8 mouse cellular contexts compared by ENCODE assay signal in the genomic region with DNA sequence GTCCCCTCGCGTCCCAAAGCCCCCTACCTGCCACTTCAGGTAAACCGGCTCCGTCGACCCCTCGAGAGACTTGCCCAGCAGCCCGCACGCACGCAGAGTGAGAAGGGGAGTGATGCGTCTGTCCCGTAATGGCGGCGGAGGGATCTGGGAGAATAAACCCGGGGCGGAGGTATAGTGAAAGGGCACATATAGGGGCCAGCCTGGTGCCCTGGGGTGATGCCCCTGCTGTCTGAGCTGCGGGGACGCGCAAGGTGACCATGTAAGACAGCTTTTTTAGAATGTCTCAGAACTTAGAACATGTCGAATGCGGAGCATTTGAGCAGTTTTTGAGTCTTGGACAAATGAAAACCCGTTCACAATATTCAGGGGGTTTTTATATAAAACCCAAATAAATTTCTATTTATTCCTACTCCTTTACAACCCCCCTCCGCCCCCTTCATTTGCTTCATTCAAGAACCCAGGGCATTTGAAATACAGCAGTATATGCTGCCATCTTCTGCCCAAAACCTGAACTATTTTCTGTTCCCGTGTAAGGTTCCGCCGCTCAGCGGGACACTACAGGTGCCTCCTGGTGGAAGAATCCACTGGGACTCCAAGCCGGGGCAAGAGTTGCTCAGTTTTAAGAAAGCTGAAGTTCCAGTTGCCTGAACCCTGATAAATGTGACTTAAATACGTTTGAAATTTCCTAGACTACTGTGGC. TPM values are rescaled to one million over a fixed set of nuclear protein-coding genes. Genes with fewer than 3 reads are reported as not detected.
DNase-seq lines count a peak whose midpoint lies in the region; ATAC-seq and TF ChIP-seq lines count a peak whose summit lies in the region.

Tsc22d3 (minus strand) TSS at position 250 of the 700 bp plus-strand sequence.

- peak; percentile 72; the same call in 1 of the 2 replicates for ATAC-seq in limb, embryonic 13.5 days (ENCODE audit: low FRiP score, low read depth)
- peak; percentile 55 for ATAC-seq in midbrain, embryonic 14.5 days (ENCODE audit: low FRiP score, low TSS enrichment)

- TF ChIP-seq CTCF in embryonic fibroblast, embryonic 13.5 days (IDR thresholded peaks at IDR 0.05; ENCODE audit: borderline replicate concordance, insufficient read depth, low read length): 0 out of 2 replicates have a peak, but pooled peaks have one; percentile 6

- no peaks in the 10 kb centered on the region for H3K9me3 ChIP-seq in heart, embryonic 10.5 days
- H3K9me3 ChIP-seq in limb, embryonic 13.5 days: no peaks in the 10 kb centered on the region
- H3K9me3 ChIP-seq in midbrain, embryonic 14.5 days (ENCODE audit: control insufficient read depth, low read length): no peaks in the 10 kb centered on the region

- no peak within 1 kb of the TSS for H3K27ac ChIP-seq in embryonic fibroblast, embryonic 13.5 days (ENCODE audit: insufficient read depth, low read length)
- peak within 1 kb of the TSS; percentile 79 for H3K27ac ChIP-seq in heart, embryonic 10.5 days
- no peak within 1 kb of the TSS for H3K27ac ChIP-seq in limb, embryonic 13.5 days
- H3K27ac ChIP-seq in midbrain, embryonic 14.5 days (replicated peaks; ENCODE audit: low read depth, low read length): no peak within 1 kb of the TSS

- no peak within 1 kb of the TSS for H3K9ac ChIP-seq in limb, embryonic 13.5 days
- no peak within 1 kb of the TSS for H3K9ac ChIP-seq in midbrain, embryonic 14.5 days (replicated peaks; ENCODE audit: low read length)

- peak within 1 kb of the TSS; percentile 39 for H3K4me3 ChIP-seq in embryonic fibroblast, embryonic 13.5 days (ENCODE audit: insufficient read depth, low read length)
- peak within 1 kb of the TSS; percentile 65 for H3K4me3 ChIP-seq in heart, embryonic 10.5 days
- peak within 1 kb of the TSS; percentile 53 for H3K4me3 ChIP-seq in limb, embryonic 13.5 days
- peak within 1 kb of the TSS; percentile 48 for H3K4me3 ChIP-seq in midbrain, embryonic 14.5 days (replicated peaks; ENCODE audit: low read depth, low read length)

- no peaks in the 10 kb centered on the region for H3K36me3 ChIP-seq in heart, embryonic 10.5 days
- no peaks in the 10 kb centered on the region for H3K36me3 ChIP-seq in limb, embryonic 13.5 days
- H3K36me3 ChIP-seq in midbrain, embryonic 14.5 days (ENCODE audit: control insufficient read depth, insufficient read depth, low read length): no peaks in the 10 kb centered on the region

- TF ChIP-seq POLR2A in embryonic fibroblast, embryonic 13.5 days (IDR thresholded peaks at IDR 0.05; ENCODE audit: low read depth, low read length): no peak

- DNase-seq in B cell, adult 2 months: peak; percentile 65 to 73
- peak; percentile 33 for DNase-seq in adrenal gland, postnatal 25 days
- no peak for DNase-seq in heart, embryonic 10.5 days (ENCODE audit: low spot score)
- peak; percentile 88 for DNase-seq in kidney, adult 9 months
- peak; percentile 77 for DNase-seq in midbrain, embryonic 14.5 days
- DNase-seq in spleen, postnatal 36 days (ENCODE audit: low spot score in 2 of 2): peak; percentile 54 to 56

- peak within 1 kb of the TSS; percentile 79 for H3K4me2 ChIP-seq in limb, embryonic 13.5 days (replicated peaks)
- peak within 1 kb of the TSS; percentile 73 for H3K4me2 ChIP-seq in midbrain, embryonic 14.5 days (ENCODE audit: low read length)

- no peaks in the 10 kb centered on the region; the same call in 1 of the 2 replicates for H3K4me1 ChIP-seq in embryonic fibroblast, embryonic 13.5 days (ENCODE audit: control insufficient read depth, insufficient read depth, low read length)
- H3K4me1 ChIP-seq in heart, embryonic 10.5 days: no peaks in the 10 kb centered on the region; the same call in 1 of the 2 replicates
- no peaks in the 10 kb centered on the region for H3K4me1 ChIP-seq in limb, embryonic 13.5 days
- H3K4me1 ChIP-seq in midbrain, embryonic 14.5 days (ENCODE audit: control insufficient read depth, insufficient read depth, low read length): no peaks in the 10 kb centered on the region

- peaks cover 46% of the 10 kb centered on the region for H3K27me3 ChIP-seq in heart, embryonic 10.5 days (ENCODE audit: insufficient read depth, poor library complexity, severe bottlenecking)
- peaks cover 74% of the 10 kb centered on the region for H3K27me3 ChIP-seq in limb, embryonic 13.5 days
- peaks cover 29% of the 10 kb centered on the region for H3K27me3 ChIP-seq in midbrain, embryonic 14.5 days (ENCODE audit: control insufficient read depth, insufficient read depth, low read length)

- WGBS in heart, embryonic 10.5 days: 24% methylated on average over 28 of the region's 28 CpGs
- WGBS in limb, embryonic 13.5 days: 21% methylated on average over 28 of the region's 28 CpGs
- WGBS in midbrain, embryonic 14.5 days: 32% methylated on average over 28 of the region's 28 CpGs

RNA-seq across cellular contexts. Expression of gene Tsc22d3, which starts in this region (rescaled TPM):
- total RNA-seq in adrenal gland, postnatal 25 days (2021): 106 and 116 TPM in 2 replicates
- polyA plus RNA-seq in embryonic fibroblast, embryonic 13.5 days (2011; ENCODE audit: insufficient read length, low read depth, missing spikeins): 30.8 and 40.7 TPM in 2 replicates
- polyA plus RNA-seq in heart, embryonic 10.5 days (2016; fragmentation: Nextera tagmentation; extraction: Ambion mirVana): 139 and 202 TPM in 2 replicates
- 109 and 114 TPM in 2 replicates for polyA plus RNA-seq in limb, embryonic 13.5 days (2015; fragmentation: Nextera tagmentation; extraction: Ambion mirVana)
- polyA plus RNA-seq in midbrain, embryonic 14.5 days (2014; fragmentation: Nextera tagmentation; extraction: Ambion mirVana): 106 and 127 TPM in 2 replicates
